Mouse (Mus musculus): Measurements from ENCODE around the gene Mycbpap. TPM values are rescaled to one million over a fixed set of nuclear protein-coding genes. Genes with fewer than 3 reads are reported as not detected.

The Mycbpap gene
- total RNA-seq, 2 experiments from 2014 or later, result not detected

Other genes starting within 250 kb of the Mycbpap start
- not detected for gene Gm21885, start 239.9 kb downstream of the Mycbpap start, total RNA-seq (2021)
- 10 to 100 TPM; 33.9 to 36.3 TPM for gene Luc7l3, start 199.8 kb downstream of the Mycbpap start, total RNA-seq (2021)
- gene Ankrd40, start 193.7 kb downstream of the Mycbpap start, total RNA-seq (2021), result 100 to 1,000 TPM; 191 to 205 TPM
- gene Abcc3, start 128.7 kb downstream of the Mycbpap start, total RNA-seq (2021), result under 1 TPM; 0.90 to 0.94 TPM
- 1 to 10 TPM; 2.0 to 3.2 TPM for gene Cacna1g, start 47.5 kb downstream of the Mycbpap start, total RNA-seq (2021)
- not detected for gene Spata20, start 35.6 kb downstream of the Mycbpap start, total RNA-seq (2021)
- gene Epn3, start 21.8 kb downstream of the Mycbpap start, total RNA-seq (2021), result under 1 TPM; 0.08 to 0.43 TPM
- gene Rsad1, start 27.5 kb upstream of the Mycbpap start, total RNA-seq (2021), result 1 to 10 TPM; 2.6 to 4.1 TPM
- gene Chad, start 43.3 kb upstream of the Mycbpap start, total RNA-seq (2021), result 10 to 100 TPM in 1 of 2 experiments, 1 to 10 TPM in 1; 5.4 to 17.5 TPM
- 1 to 10 TPM; 1.6 to 3.3 TPM for gene Acsf2, start 80.1 kb upstream of the Mycbpap start, total RNA-seq (2021)
- gene Lrrc59, start 108.0 kb upstream of the Mycbpap start, total RNA-seq (2021), result 10 to 100 TPM; 32.5 to 34.9 TPM
- 10 to 100 TPM; 52.9 to 56.8 TPM for gene Mrpl27, start 132.0 kb upstream of the Mycbpap start, total RNA-seq (2021)
- gene Eme1, start 132.2 kb upstream of the Mycbpap start, total RNA-seq (2021), result under 1 TPM in 1 of 2 experiments, not detected in 1; 0.48 TPM
- 1 to 10 TPM; 4.0 to 5.1 TPM for gene Xylt2, start 155.8 kb upstream of the Mycbpap start, total RNA-seq (2021)
- not detected for gene Gm11541, start 182.8 kb upstream of the Mycbpap start, total RNA-seq (2021)
- gene Cdc34b, start 220.0 kb upstream of the Mycbpap start, total RNA-seq (2021), result 1 to 10 TPM in 1 of 2 experiments, under 1 TPM in 1; 0.67 to 1.1 TPM

Measured in gastrocnemius, postnatal 25 days (tissue).